Mouse (Mus musculus) neural tube, embryonic 11.5 days (tissue): ENCODE results near the gene Mastl. TPM values are rescaled to one million over a fixed set of nuclear protein-coding genes. Genes with fewer than 3 reads are reported as not detected.

ENCODE experiments used
- ATAC-seq: fragments of 200-750 bp; cut with Nextera tagmentation; 2 replicates; pipeline ENCODE4 v1.8.0; 2017; ENCODE audit warnings: moderate number of reproducible peaks, mild to moderate bottlenecking, moderate TSS enrichment, moderate library complexity; ENCODE audit not compliant: insufficient read depth, low FRiP score, low TSS enrichment
- DNase-seq: peaks from one replicate; pipeline ENCODE4 v3.0.0-alpha.2; 2015; ENCODE audit warnings: low spot score
- H3K27ac ChIP-seq: fragments of 300-500 bp; sonication (generic); 2 replicates; pipeline ENCODE4 v1.5.1; 2014; ENCODE audit warnings: low read depth, mild to moderate bottlenecking, low read length
- H3K27me3 ChIP-seq: fragments of 300-500 bp; sonication (generic); 2 replicates; pipeline ENCODE4 v1.6.1; 2014; ENCODE audit warnings: mild to moderate bottlenecking, low read length, mixed read lengths; ENCODE audit not compliant: control insufficient read depth, insufficient read depth
- H3K36me3 ChIP-seq: fragments of 300-500 bp; sonication (generic); 2 replicates; pipeline ENCODE4 v1.6.1; 2014; ENCODE audit warnings: mild to moderate bottlenecking, low read length, moderate library complexity, mixed read lengths; ENCODE audit not compliant: control insufficient read depth, insufficient read depth
- H3K4me1 ChIP-seq: fragments of 300-500 bp; sonication (generic); 2 replicates; pipeline ENCODE4 v1.6.1; 2014; ENCODE audit warnings: low read length, mixed read lengths; ENCODE audit not compliant: control insufficient read depth, insufficient read depth
- H3K4me2 ChIP-seq: fragments of 300-500 bp; sonication (generic); 2 replicates; pipeline ENCODE4 v1.6.1; 2014; ENCODE audit warnings: low read depth, mild to moderate bottlenecking, moderate library complexity
- H3K4me3 ChIP-seq: fragments of 300-500 bp; sonication (generic); 2 replicates; pipeline ENCODE4 v1.5.1; 2014; ENCODE audit warnings: low read depth, low read length
- H3K9ac ChIP-seq: fragments of 300-500 bp; sonication (generic); 2 replicates; pipeline ENCODE4 v1.6.1; 2014; ENCODE audit warnings: mild to moderate bottlenecking, low read length
- H3K9me3 ChIP-seq: fragments of 300-500 bp; sonication (generic); 2 replicates; pipeline ENCODE4 v1.6.1; 2016; ENCODE audit warnings: low read length; ENCODE audit not compliant: control insufficient read depth
- WGBS: fragments of 180-500 bp; shearing (Covaris S2); extraction: QIAGEN DNeasy Blood & Tissue Kit; methylation state at CpG from one replicate; pipeline ENCODE4 v1.1.7; 2014; 5-methylcytosine and 5-hydroxymethylcytosine counted together
- polyA plus RNA-seq: library from polyadenylated mRNA; unstranded; fragments of >200 nt; fragmentation: Nextera tagmentation; extraction: Ambion mirVana; gene quantifications from 2 replicates; pipeline ENCODE4 v1.2.1, GENCODE M21; 2014

The Mastl gene
- polyA plus RNA-seq, 1 experiment from 2014 or later, result 13.4 TPM

- DNase-seq, result no peak
- no peaks in the 10 kb centered on the region for H3K4me1 ChIP-seq
- no peak overlapping the region for H3K4me3 ChIP-seq
- H3K36me3 ChIP-seq, result no peaks in the 10 kb centered on the region
- no peak overlapping the region for H3K4me2 ChIP-seq
- H3K27ac ChIP-seq, result no peak overlapping the region
- H3K9ac ChIP-seq, result no peak overlapping the region
- no peaks in the 10 kb centered on the region for H3K9me3 ChIP-seq
- no peak for ATAC-seq
- no peaks in the 10 kb centered on the region for H3K27me3 ChIP-seq
Observed at GRCm38 (mm10) chr2:23102266-23102665, 53.6 kb downstream of the Mastl start.

DNA sequence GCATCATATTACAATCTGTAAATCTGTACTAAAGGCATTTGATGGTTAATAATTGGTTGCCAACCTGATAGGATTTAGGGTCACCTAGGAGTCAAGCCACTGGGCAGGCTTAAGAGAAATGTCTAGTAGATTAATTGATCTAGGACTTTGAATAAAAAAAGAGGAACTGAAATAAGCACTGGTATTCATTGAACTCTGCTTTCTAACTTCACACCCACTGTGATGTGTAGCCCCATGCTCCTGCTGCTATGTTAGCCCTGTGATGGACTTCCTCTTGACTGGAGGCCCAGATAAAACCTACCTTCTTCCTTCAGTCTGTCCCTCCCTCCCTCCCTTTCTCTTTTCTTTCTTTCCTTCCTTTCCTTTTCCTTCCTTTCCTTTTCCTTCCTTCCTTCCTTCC is 58.8 kb downstream of the Mastl start:
- ATAC-seq, result no peak
- no peak overlapping the region for H3K4me2 ChIP-seq
- no peak for DNase-seq
- H3K9ac ChIP-seq, result no peak overlapping the region
- no peak overlapping the region for H3K27ac ChIP-seq
- no peaks in the 10 kb centered on the region for H3K27me3 ChIP-seq
- no peaks in the 10 kb centered on the region for H3K4me1 ChIP-seq
- peaks cover 5% of the 10 kb centered on the region; the same call in 1 of the 2 replicates for H3K36me3 ChIP-seq
- H3K4me3 ChIP-seq, result no peak overlapping the region
- H3K9me3 ChIP-seq, result no peaks in the 10 kb centered on the region

DNA sequence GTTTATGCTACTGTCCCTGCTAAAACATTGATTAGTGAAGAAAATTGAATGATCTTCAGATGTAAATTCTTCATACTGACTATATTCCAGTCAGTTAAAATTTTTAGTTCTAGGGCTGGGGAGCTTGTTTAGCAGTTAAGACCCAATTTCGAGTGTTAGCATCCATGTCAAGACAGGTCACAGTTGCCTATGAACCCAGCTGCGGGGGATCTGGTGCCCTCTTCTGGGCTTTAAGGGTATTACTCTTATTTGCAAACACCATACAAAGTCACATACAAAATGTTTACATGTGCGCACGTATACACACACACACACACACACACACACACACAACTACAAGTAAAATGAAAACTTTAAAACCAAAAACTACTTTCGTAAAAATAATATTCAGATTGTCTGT is 63.6 kb downstream of the Mastl start:
- Histone ChIP-seq H3K4me2 (no peak overlapping the region), H3K4me3 (no peak overlapping the region), H3K36me3 (peaks cover 5% of the 10 kb centered on the region; the same call in 1 of the 2 replicates), H3K4me1 (no peaks in the 10 kb centered on the region), H3K9me3 (no peaks in the 10 kb centered on the region), H3K27me3 (no peaks in the 10 kb centered on the region), H3K9ac (no peak overlapping the region), H3K27ac (no peak overlapping the region)
- 56% methylated on average over 5 of the region's 5 CpGs for WGBS
- ATAC-seq, result no peak
- peak; percentile 15 for DNase-seq

DNA sequence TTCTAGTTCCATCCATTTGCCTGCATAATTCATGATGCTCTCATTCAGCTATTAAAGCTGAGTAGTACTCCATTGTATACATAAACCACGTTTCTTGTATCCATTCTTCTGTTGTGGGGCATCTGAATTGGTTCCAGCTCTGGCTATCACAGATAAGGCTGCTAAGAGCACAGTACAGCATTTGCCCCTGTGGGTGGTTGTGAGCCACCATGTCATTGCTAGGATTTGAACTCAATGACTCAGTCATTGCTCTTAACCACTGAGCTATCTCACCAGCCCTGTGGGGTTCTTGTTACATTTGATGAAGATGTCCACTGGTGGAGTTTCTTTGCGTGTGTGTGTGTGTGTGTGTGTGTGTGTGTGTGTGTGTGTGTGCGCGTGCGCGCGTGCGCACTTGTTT is 71.3 kb downstream of the Mastl start:
- Histone ChIP-seq H3K4me3 (no peak overlapping the region), H3K9ac (no peak overlapping the region), H3K9me3 (no peaks in the 10 kb centered on the region), H3K4me1 (no peaks in the 10 kb centered on the region), H3K36me3 (no peaks in the 10 kb centered on the region), H3K27ac (no peak overlapping the region), H3K4me2 (no peak overlapping the region), H3K27me3 (no peaks in the 10 kb centered on the region)
- 95% methylated on average over 8 of the region's 8 CpGs for WGBS
- ATAC-seq (no peak), DNase-seq (no peak)

GRCm38 (mm10) chr2:23078588-23078987 is 77.2 kb downstream of the Mastl start:
- peaks cover 4% of the 10 kb centered on the region; the same call in 1 of the 2 replicates for H3K36me3 ChIP-seq
- H3K27ac ChIP-seq, result no peak overlapping the region
- H3K4me2 ChIP-seq, result no peak overlapping the region
- no peaks in the 10 kb centered on the region for H3K9me3 ChIP-seq
- H3K9ac ChIP-seq, result no peak overlapping the region
- no peaks in the 10 kb centered on the region for H3K4me1 ChIP-seq
- no peaks in the 10 kb centered on the region for H3K27me3 ChIP-seq
- DNase-seq (no peak), ATAC-seq (no peak)
- H3K4me3 ChIP-seq, result no peak overlapping the region
- WGBS, result 100% methylated on average over 2 of the region's 2 CpGs

GRCm38 (mm10) chr2:23077693-23078092 is 78.1 kb downstream of the Mastl start:
- no peaks in the 10 kb centered on the region for H3K27me3 ChIP-seq
- H3K9ac ChIP-seq, result no peak overlapping the region
- WGBS, result 89% methylated on average over 5 of the region's 5 CpGs
- DNase-seq (no peak), ATAC-seq (no peak)
- H3K36me3 ChIP-seq, result peaks cover 4% of the 10 kb centered on the region; the same call in 1 of the 2 replicates
- no peak overlapping the region for H3K4me3 ChIP-seq
- H3K4me2 ChIP-seq, result no peak overlapping the region
- no peaks in the 10 kb centered on the region for H3K9me3 ChIP-seq
- H3K27ac ChIP-seq, result no peak overlapping the region
- no peaks in the 10 kb centered on the region for H3K4me1 ChIP-seq

DNA sequence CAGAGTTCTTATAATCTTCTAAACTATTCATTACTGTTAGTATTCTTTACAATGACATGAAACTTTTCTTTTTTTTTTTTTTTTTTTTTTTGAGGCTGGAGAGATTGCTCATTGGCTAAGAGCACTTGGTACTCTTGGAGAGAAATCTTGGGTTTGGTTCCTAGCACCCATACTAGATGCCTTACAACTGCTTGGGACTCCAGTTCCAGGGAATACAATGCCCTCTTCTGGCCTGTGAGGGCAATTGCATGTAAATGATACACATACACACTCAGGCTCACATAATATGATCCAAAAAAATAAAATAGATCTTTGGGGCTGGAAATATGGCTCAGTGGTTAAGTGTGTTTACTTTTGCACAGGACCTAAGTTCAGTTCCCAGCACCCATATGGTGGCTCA is 79.0 kb downstream of the Mastl start:
- Histone ChIP-seq H3K4me3 (no peak overlapping the region), H3K27me3 (no peaks in the 10 kb centered on the region), H3K4me2 (no peak overlapping the region), H3K36me3 (peaks cover 4% of the 10 kb centered on the region; the same call in 1 of the 2 replicates), H3K4me1 (no peaks in the 10 kb centered on the region), H3K9me3 (no peaks in the 10 kb centered on the region), H3K9ac (no peak overlapping the region), H3K27ac (no peak overlapping the region)
- DNase-seq (no peak), ATAC-seq (no peak)

GRCm38 (mm10) chr2:23075846-23076245 is 80.0 kb downstream of the Mastl start:
- Histone ChIP-seq H3K4me1 (no peaks in the 10 kb centered on the region), H3K4me2 (no peak overlapping the region), H3K36me3 (peaks cover 4% of the 10 kb centered on the region; the same call in 1 of the 2 replicates), H3K9me3 (no peaks in the 10 kb centered on the region), H3K27me3 (no peaks in the 10 kb centered on the region), H3K9ac (no peak overlapping the region), H3K27ac (no peak overlapping the region), H3K4me3 (no peak overlapping the region)
- no peak for DNase-seq
- ATAC-seq, result no peak

- 59% methylated on average over 1 of the region's 1 CpGs for WGBS
- Histone ChIP-seq H3K36me3 (no peaks in the 10 kb centered on the region), H3K9ac (no peak overlapping the region), H3K27me3 (no peaks in the 10 kb centered on the region), H3K4me1 (no peaks in the 10 kb centered on the region), H3K27ac (no peak overlapping the region), H3K9me3 (no peaks in the 10 kb centered on the region), H3K4me3 (no peak overlapping the region), H3K4me2 (no peak overlapping the region)
- ATAC-seq (no peak), DNase-seq (no peak)
Observed at GRCm38 (mm10) chr2:23071406-23071805, 84.4 kb downstream of the Mastl start.
